Mouse (Mus musculus): ENCODE measurements at regions not wholly inside any gene's neighbourhood (a gene's known extent, or its start where the extent isn't known, plus 50 kb on each side); places are given as distances from the start of the nearest gene placed in this dataset.

DNA sequence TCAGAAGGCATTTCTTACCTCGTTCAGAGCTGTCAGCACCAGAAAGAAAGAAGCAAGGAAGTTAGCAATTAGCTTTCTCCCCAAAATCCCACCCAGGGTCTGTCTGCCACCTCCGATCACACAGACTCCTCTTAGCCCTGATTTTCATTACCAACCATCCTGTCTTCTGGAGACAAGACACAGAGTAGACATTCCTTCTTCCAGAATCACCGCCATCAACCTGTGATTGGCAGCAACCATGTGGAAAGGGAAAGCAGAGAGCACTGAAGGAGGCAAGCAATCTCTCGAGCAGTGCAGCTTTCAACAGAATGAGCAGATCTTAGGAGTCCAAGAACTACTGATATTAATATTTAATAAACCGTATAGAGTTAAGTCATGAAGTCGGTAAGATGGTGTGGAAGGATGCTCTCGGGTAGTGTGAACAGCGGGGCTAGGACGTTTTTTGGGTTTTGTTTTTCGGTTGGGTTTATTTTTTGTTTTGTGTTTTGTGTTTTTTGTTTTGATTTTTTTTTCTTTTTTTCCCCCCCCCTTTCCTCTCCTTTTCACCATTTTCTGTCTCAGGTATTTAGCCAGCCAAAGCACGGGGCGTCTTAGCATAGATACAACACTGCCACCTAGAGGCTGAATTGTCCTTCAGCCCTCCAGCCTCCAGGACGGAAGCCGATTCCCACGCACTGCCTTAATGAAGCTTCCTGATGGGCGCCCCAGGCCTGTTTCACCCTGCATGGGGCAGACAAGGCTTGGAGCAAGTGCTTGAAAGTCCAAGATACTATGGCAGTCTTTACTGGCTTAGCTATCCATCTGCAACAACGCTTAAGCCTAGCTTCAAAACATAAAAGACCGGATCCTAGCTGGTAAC lies 2505.0 kb upstream of the 5930422O12Rik start:
- TF ChIP-seq POLR2A (IDR thresholded peaks at IDR 0.05; ENCODE audit: low read depth, low read length) (no peak), CTCF (IDR thresholded peaks at IDR 0.05; ENCODE audit: extremely low read depth, insufficient read depth, insufficient read length, insufficient replicate concordance) (no peak)
- WGBS: 44% methylated on average over 18 of the region's 18 CpGs
- DNase-seq (ENCODE audit: low read depth in 1 of 2, low spot score in 2 of 2): no peak
- no peak overlapping the region for H3K4me3 ChIP-seq (ENCODE audit: extremely low read depth, insufficient read depth, insufficient read length)
- H3K36me3 ChIP-seq (ENCODE audit: control insufficient read depth, insufficient read depth, low read length): no peaks in the 10 kb centered on the region
- H3K27ac ChIP-seq (ENCODE audit: insufficient read depth, low read length): no peak overlapping the region
- no peaks in the 10 kb centered on the region for H3K4me1 ChIP-seq (ENCODE audit: control insufficient read depth, insufficient read depth, insufficient read length)
- H3K27me3 ChIP-seq (ENCODE audit: control insufficient read depth, insufficient read depth, low read length): no peaks in the 10 kb centered on the region

DNA sequence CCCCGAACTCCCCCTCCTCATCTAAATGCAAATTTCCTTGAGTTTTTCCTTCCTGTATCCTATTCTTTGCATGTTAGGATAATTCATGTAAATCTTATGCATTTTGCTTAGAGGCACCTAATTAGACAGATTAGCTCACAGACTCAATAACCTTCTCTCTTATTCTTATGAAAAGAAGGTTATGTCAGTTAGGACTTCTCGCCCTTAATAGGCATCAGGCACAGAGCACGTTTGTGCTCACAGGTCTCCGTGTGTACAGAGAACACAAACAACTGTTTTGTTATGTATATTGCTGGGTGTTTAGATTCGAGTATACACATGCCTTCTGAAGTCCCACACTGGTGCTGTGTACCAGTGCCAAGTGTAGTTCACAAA lies 2504.4 kb upstream of the 5930422O12Rik start:
- Histone ChIP-seq H3K4me3 (ENCODE audit: extremely low read depth, insufficient read depth, insufficient read length) (no peak overlapping the region), H3K36me3 (ENCODE audit: control insufficient read depth, insufficient read depth, low read length) (no peaks in the 10 kb centered on the region), H3K4me1 (ENCODE audit: control insufficient read depth, insufficient read depth, insufficient read length) (no peaks in the 10 kb centered on the region), H3K27me3 (ENCODE audit: control insufficient read depth, insufficient read depth, low read length) (no peaks in the 10 kb centered on the region), H3K27ac (ENCODE audit: insufficient read depth, low read length) (no peak overlapping the region)
- no peak for DNase-seq (ENCODE audit: low read depth in 1 of 2, low spot score in 2 of 2)
- 40% methylated on average over 5 of the region's 5 CpGs for WGBS
- TF ChIP-seq CTCF (IDR thresholded peaks at IDR 0.05; ENCODE audit: extremely low read depth, insufficient read depth, insufficient read length, insufficient replicate concordance): no peak
- no peak for TF ChIP-seq POLR2A (IDR thresholded peaks at IDR 0.05; ENCODE audit: low read depth, low read length)

DNA sequence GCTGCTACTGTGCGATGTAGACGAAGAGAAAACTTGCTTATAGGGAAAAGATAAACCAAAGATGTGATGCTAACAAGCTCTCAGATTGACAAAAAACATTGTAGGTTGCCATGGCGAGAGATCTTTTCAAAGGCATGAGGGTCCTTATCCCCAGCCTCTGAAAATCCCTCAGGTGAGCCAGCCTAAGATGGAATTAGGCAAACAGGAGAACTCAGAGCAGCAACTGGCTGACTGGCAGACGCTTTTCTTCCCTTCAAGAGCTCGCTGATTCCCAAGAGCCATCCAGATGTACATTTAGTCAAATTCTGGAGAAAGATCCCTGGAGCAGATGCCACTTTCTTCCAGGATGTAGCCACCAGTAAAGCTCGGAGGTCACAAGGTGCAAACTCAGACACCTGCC lies 2503.9 kb upstream of the 5930422O12Rik start:
- no peak for TF ChIP-seq CTCF (IDR thresholded peaks at IDR 0.05; ENCODE audit: extremely low read depth, insufficient read depth, insufficient read length, insufficient replicate concordance)
- no peak for TF ChIP-seq POLR2A (IDR thresholded peaks at IDR 0.05; ENCODE audit: low read depth, low read length)
- Histone ChIP-seq H3K4me1 (ENCODE audit: control insufficient read depth, insufficient read depth, insufficient read length) (no peaks in the 10 kb centered on the region), H3K36me3 (ENCODE audit: control insufficient read depth, insufficient read depth, low read length) (no peaks in the 10 kb centered on the region), H3K27ac (ENCODE audit: insufficient read depth, low read length) (no peak overlapping the region), H3K4me3 (ENCODE audit: extremely low read depth, insufficient read depth, insufficient read length) (no peak overlapping the region), H3K27me3 (ENCODE audit: control insufficient read depth, insufficient read depth, low read length) (no peaks in the 10 kb centered on the region)
- WGBS: 70% methylated on average over 6 of the region's 6 CpGs
- no peak for DNase-seq (ENCODE audit: low read depth in 1 of 2, low spot score in 2 of 2)

DNA sequence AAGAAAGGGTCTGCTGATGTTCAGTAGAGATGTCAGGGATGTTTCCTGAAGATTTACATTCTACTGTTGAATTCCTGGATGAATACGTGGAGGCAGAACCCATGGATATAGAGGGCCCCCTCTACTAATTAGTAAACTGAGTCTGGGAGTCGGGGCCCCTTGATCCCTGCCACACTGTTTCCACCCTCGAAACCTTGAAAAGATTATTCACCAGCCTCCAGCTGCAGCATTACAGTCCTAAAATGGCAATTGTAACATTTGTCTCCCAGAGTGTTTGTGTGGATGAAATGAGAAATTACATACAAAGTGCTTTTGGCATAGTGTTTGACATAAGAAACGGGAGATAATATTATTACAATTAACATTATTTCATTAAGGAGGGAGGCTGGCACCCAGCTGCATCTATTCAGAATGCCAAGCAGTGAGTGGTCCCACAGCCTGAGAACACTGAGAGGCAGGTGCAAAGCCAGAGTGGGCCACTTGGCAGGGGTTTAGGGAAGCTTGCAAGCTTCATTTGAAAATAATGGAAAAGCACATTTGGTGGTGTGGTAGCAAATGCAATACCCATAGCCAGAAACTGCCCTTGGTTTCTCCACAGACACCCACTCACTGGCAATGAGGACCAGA lies 2490.9 kb upstream of the 5930422O12Rik start:
- no peak for DNase-seq (ENCODE audit: low read depth in 1 of 2, low spot score in 2 of 2)
- H3K27ac ChIP-seq (ENCODE audit: insufficient read depth, low read length): no peak overlapping the region
- no peaks in the 10 kb centered on the region for H3K4me1 ChIP-seq (ENCODE audit: control insufficient read depth, insufficient read depth, insufficient read length)
- WGBS: 84% methylated on average over 4 of the region's 4 CpGs
- TF ChIP-seq CTCF (IDR thresholded peaks at IDR 0.05; ENCODE audit: extremely low read depth, insufficient read depth, insufficient read length, insufficient replicate concordance) (no peak), POLR2A (IDR thresholded peaks at IDR 0.05; ENCODE audit: low read depth, low read length) (no peak)
- no peak overlapping the region for H3K4me3 ChIP-seq (ENCODE audit: extremely low read depth, insufficient read depth, insufficient read length)
- no peaks in the 10 kb centered on the region for H3K27me3 ChIP-seq (ENCODE audit: control insufficient read depth, insufficient read depth, low read length)
- no peaks in the 10 kb centered on the region for H3K36me3 ChIP-seq (ENCODE audit: control insufficient read depth, insufficient read depth, low read length)

DNA sequence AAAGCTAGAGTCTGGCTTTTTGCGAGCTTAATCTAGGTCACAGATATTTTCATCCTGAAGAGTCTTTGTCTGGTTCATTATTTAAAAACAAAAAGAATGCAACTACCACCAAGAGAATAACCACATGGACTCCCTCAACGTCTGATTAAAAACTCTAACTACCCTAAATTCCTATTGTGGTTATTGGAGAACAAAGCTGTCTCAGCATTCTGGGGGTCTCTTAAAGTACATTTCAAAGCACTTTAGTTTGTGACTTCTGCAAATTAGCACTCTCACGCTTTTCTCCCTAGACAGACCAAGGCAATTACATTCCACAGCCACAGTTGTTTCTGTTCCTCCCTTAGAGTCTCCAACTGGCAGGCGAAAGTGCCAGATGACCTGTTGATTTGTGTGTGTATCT lies 2487.6 kb upstream of the 5930422O12Rik start:
- Histone ChIP-seq H3K4me1 (ENCODE audit: control insufficient read depth, insufficient read depth, insufficient read length) (no peaks in the 10 kb centered on the region), H3K27ac (ENCODE audit: insufficient read depth, low read length) (no peak overlapping the region), H3K27me3 (ENCODE audit: control insufficient read depth, insufficient read depth, low read length) (no peaks in the 10 kb centered on the region), H3K36me3 (ENCODE audit: control insufficient read depth, insufficient read depth, low read length) (no peaks in the 10 kb centered on the region), H3K4me3 (ENCODE audit: extremely low read depth, insufficient read depth, insufficient read length) (no peak overlapping the region)
- 51% methylated on average over 4 of the region's 4 CpGs for WGBS
- DNase-seq (ENCODE audit: low read depth in 1 of 2, low spot score in 2 of 2): no peak
- TF ChIP-seq POLR2A (IDR thresholded peaks at IDR 0.05; ENCODE audit: low read depth, low read length) (no peak), CTCF (IDR thresholded peaks at IDR 0.05; ENCODE audit: extremely low read depth, insufficient read depth, insufficient read length, insufficient replicate concordance) (no peak)

DNA sequence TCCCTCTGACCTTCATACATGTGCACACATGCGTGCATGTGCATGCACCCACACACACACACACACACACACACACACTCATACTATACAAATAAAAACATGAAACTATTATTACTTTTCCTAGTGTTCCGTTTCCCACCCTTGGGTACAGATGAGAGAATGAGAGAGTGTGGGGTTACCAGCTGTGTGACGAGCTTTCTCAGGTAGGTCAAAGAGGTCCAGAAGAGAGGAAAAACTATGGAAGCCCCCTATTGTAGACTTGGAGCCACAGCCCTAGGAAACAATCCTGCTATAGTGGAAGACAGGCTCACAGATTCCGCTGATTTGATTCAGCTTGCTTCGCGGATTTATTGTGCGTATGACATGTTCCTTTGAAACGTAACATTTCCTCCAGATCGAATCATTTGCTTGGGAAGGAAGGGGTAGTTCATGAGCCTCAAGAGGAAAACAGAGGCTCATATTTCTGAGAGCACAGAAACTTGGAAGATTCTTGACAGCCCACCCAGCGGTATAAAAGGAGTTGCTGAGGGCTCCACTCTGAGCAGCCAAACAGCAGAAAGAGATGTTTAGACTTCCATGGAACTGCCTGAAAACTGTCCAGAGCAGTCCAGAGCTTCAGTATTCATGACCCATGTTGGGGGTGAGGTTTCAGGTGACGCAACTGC lies 2486.9 kb upstream of the 5930422O12Rik start:
- 92% methylated on average over 11 of the region's 11 CpGs for WGBS
- TF ChIP-seq CTCF (IDR thresholded peaks at IDR 0.05; ENCODE audit: extremely low read depth, insufficient read depth, insufficient read length, insufficient replicate concordance): no peak
- TF ChIP-seq POLR2A (IDR thresholded peaks at IDR 0.05; ENCODE audit: low read depth, low read length): no peak
- Histone ChIP-seq H3K36me3 (ENCODE audit: control insufficient read depth, insufficient read depth, low read length) (no peaks in the 10 kb centered on the region), H3K4me3 (ENCODE audit: extremely low read depth, insufficient read depth, insufficient read length) (no peak overlapping the region), H3K27ac (ENCODE audit: insufficient read depth, low read length) (no peak overlapping the region), H3K27me3 (ENCODE audit: control insufficient read depth, insufficient read depth, low read length) (no peaks in the 10 kb centered on the region), H3K4me1 (ENCODE audit: control insufficient read depth, insufficient read depth, insufficient read length) (no peaks in the 10 kb centered on the region)
- DNase-seq (ENCODE audit: low read depth in 1 of 2, low spot score in 2 of 2): no peak

Data from spleen, adult 2 months (tissue).